Mouse (Mus musculus) splenic B cell, adult 2 months (primary cell): ENCODE measurements at regions not wholly inside any gene's neighbourhood (a gene's known extent, or its start where the extent isn't known, plus 50 kb on each side); places are given as distances from the start of the nearest gene placed in this dataset.

ENCODE experiments used
- DNase-seq: peaks from one replicate; pipeline ENCODE4 v3.0.0-alpha.2; 2011; ENCODE audit warnings: low read depth, low spot score
- H3K27me3 ChIP-seq: 2 replicates; pipeline ENCODE4 v1.6.1; 2012; ENCODE audit warnings: mild to moderate bottlenecking, low read length, moderate library complexity, mixed read lengths; ENCODE audit not compliant: control insufficient read depth, poor library complexity, insufficient read depth, severe bottlenecking
- H3K36me3 ChIP-seq: 2 replicates; pipeline ENCODE4 v1.6.1; 2012; ENCODE audit warnings: mild to moderate bottlenecking, low read length, moderate library complexity, mixed read lengths; ENCODE audit not compliant: control insufficient read depth, poor library complexity, insufficient read depth, severe bottlenecking

GRCm38 (mm10) chr12:74632827-74633226, 316.6 kb upstream of the Gm11042 start:
- Histone ChIP-seq H3K27me3 (no peaks in the 10 kb centered on the region), H3K36me3 (no peaks in the 10 kb centered on the region)
- no peak for DNase-seq

- DNase-seq = no peak
- no peaks in the 10 kb centered on the region for H3K27me3 ChIP-seq
- H3K36me3 ChIP-seq = no peaks in the 10 kb centered on the region
Measured at GRCm38 (mm10) chr12:74595208-74595607, 279.0 kb upstream of the Gm11042 start.

DNA sequence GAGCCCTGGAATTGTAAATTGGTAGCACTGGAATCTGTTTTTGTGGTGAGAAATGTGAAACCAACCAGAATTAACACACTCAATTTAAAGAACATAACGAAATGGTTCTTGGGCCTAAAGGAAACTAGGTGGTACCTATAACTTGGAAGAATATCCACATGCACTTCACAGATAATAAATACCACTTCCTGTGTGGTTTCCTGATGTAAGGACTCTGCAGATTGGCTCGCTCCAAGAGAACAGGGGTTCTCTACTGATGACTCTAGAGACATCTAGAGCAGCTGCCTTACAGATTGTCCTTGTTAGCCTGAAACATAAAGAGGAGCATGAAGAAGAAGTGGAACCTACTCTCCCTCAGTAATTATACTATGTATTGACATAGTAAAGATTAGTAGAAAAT, 238.4 kb upstream of the Gm11042 start:
- DNase-seq = no peak
- H3K27me3 ChIP-seq = no peaks in the 10 kb centered on the region
- H3K36me3 ChIP-seq = no peaks in the 10 kb centered on the region

- DNase-seq = no peak
- H3K36me3 ChIP-seq = no peaks in the 10 kb centered on the region
- H3K27me3 ChIP-seq = no peaks in the 10 kb centered on the region
Measured at GRCm38 (mm10) chr12:74544172-74544571, 228.0 kb upstream of the Gm11042 start.

- DNase-seq = no peak
- Histone ChIP-seq H3K27me3 (no peaks in the 10 kb centered on the region), H3K36me3 (no peaks in the 10 kb centered on the region)
Measured at GRCm38 (mm10) chr12:74534882-74535281, 218.7 kb upstream of the Gm11042 start.

- H3K36me3 ChIP-seq = no peaks in the 10 kb centered on the region
- H3K27me3 ChIP-seq = no peaks in the 10 kb centered on the region
- no peak for DNase-seq
Measured at GRCm38 (mm10) chr12:74528983-74529566, 212.9 kb upstream of the Gm11042 start.

GRCm38 (mm10) chr12:74527190-74527621, 211.0 kb upstream of the Gm11042 start:
- Histone ChIP-seq H3K27me3 (no peaks in the 10 kb centered on the region), H3K36me3 (no peaks in the 10 kb centered on the region)
- DNase-seq = no peak

DNA sequence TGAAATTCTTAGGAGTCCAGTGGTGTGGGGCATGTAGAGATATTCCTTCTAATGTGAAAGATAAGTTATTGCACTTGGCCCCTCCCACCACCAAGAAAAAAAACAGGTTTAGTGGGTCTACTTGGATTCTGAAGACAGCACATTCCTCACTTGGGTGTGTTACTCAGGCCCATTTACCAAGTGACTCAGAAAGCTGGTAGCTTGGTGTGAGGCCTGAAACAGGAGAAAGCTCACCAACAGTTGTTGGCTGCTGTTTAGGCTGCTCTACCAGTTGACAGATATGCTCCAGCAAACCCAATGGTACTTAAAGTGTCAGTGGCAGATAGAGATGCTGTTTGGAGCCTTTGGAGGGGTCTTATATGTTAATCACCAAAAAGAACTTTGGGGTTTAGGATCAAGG, 207.8 kb upstream of the Gm11042 start:
- DNase-seq = no peak
- Histone ChIP-seq H3K27me3 (no peaks in the 10 kb centered on the region), H3K36me3 (no peaks in the 10 kb centered on the region)

DNA sequence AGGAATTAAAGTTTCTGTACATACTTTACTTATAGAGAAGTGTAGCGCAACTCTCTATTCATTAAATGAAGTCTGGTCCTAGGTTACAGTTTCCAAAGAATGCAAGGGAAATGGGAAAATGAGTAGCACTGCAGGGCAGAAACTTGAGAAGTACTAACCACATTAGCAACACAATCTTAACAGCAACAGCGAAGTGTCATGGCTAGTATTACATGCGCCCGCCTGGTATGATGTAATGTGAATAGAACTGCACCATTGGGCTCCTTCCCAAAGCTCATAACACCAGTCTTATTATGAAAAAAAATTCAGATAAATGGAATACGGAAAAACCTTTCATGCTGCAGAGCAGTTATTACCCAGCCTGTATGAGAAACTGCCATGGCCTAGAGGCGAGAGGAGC, 201.8 kb upstream of the Gm11042 start:
- no peaks in the 10 kb centered on the region for H3K27me3 ChIP-seq
- H3K36me3 ChIP-seq = no peaks in the 10 kb centered on the region
- no peak for DNase-seq

DNA sequence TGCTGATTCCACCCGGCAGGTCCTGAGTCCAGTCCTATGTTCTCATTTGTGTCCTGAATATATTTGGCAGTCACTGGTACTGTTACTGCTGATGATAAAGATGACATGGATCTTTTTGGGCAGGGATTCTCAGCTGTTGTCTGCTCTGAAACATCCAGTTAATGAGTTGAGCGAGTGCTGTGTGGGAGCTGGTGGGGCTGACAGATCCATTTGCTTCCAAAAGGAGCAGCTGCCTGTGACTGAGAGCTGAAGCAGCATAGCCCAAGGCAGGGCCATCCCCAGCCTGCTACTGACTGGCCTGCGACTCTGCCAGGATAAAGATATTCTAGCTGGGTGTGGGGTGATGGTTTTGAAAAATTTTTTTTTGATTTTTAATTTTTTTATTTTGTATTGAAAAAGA, 200.3 kb upstream of the Gm11042 start:
- no peak for DNase-seq
- no peaks in the 10 kb centered on the region for H3K27me3 ChIP-seq

GRCm38 (mm10) chr12:74502791-74503190, 186.6 kb upstream of the Gm11042 start:
- no peak for DNase-seq
- no peaks in the 10 kb centered on the region for H3K27me3 ChIP-seq
- no peaks in the 10 kb centered on the region for H3K36me3 ChIP-seq

More for the DNA sequence above, 200.3 kb upstream of the Gm11042 start:
- H3K36me3 ChIP-seq = no peaks in the 10 kb centered on the region

- no peak for DNase-seq
- no peaks in the 10 kb centered on the region for H3K27me3 ChIP-seq
- no peaks in the 10 kb centered on the region for H3K36me3 ChIP-seq
Measured at GRCm38 (mm10) chr12:74477619-74478018, 161.4 kb upstream of the Gm11042 start.

GRCm38 (mm10) chr12:74474741-74475140, 158.5 kb upstream of the Gm11042 start:
- H3K27me3 ChIP-seq = no peaks in the 10 kb centered on the region
- DNase-seq = no peak
- H3K36me3 ChIP-seq = no peaks in the 10 kb centered on the region

- Histone ChIP-seq H3K27me3 (no peaks in the 10 kb centered on the region), H3K36me3 (no peaks in the 10 kb centered on the region)
- no peak for DNase-seq
Measured at GRCm38 (mm10) chr12:74458521-74458920, 142.3 kb upstream of the Gm11042 start.

- Histone ChIP-seq H3K36me3 (no peaks in the 10 kb centered on the region), H3K27me3 (no peaks in the 10 kb centered on the region)
- no peak for DNase-seq
Measured at GRCm38 (mm10) chr12:74452375-74453090, 136.3 kb upstream of the Gm11042 start.

- DNase-seq = no peak
- H3K27me3 ChIP-seq = no peaks in the 10 kb centered on the region
- no peaks in the 10 kb centered on the region for H3K36me3 ChIP-seq
Measured at GRCm38 (mm10) chr12:74448248-74448647, 132.1 kb upstream of the Gm11042 start.
